Mouse (Mus musculus) adrenal gland, postnatal 10 days (tissue): ENCODE results near the gene Ttyh2. TPM values are rescaled to one million over a fixed set of nuclear protein-coding genes. Genes with fewer than 3 reads are reported as not detected.
A peak's percentile ranks its signal among the peaks of the same experiment; 100 is the strongest.

ENCODE experiments used
- DNase-seq: peaks from one replicate; pipeline ENCODE4 v3.0.0; 2021; ENCODE audit warnings: mixed read lengths
- long read RNA-seq, 2 experiments: library from polyadenylated mRNA; stranded (forward); transcript quantifications; one replicate each; pipeline ENCODE4 v2.0.0; 2021
- total RNA-seq, 2 experiments: library from RNA; stranded (reverse); gene quantifications; 2 replicates each; pipeline ENCODE4 v1.2.3; 2021

Gene Ttyh2
- 10 to 100 TPM; 61.1 to 63.0 TPM for total RNA-seq
- long read RNA-seq, experiment 1, partial matches to known transcripts = 56 of 62 reads
- long read RNA-seq, experiment 1, other reads (novel, unspliced or antisense) = 2 of 62 reads
- long read RNA-seq, experiment 2, transcript Ttyh2-201 (14 exons, 3,486 nt) = major isoform, 5 of 21 reads
- long read RNA-seq, experiment 2, partial matches to known transcripts = 14 of 21 reads
- long read RNA-seq, experiment 2, other reads (novel, unspliced or antisense) = 2 of 21 reads

DNA sequence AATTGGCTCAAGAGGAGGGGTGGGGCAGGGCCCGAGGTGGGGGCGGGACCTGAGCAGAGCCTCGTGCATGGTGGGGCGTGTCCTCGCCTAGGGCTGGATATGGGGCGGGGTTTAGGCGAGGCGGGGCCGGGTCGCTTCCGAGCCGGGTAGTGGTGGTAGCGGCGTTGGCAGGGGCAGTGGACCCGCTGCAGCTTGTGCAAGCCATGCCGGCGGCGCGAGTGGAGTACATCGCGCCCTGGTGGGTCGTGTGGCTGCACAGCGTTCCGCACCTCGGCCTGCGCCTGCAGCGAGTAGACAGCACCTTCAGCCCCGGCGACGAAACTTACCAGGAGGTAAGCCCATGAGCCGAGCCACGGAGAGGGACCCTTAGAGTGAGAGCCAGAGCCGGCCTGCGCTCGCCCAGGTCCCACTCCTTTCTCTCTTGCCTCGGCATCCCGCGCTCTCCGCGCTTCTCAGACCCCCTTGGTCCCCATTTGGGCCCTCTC is at the start of gene Ttyh2:
Ttyh2 (plus strand) TSS at position 91 of the 485 bp plus-strand sequence.
- peak; percentile 96 for DNase-seq

DNA sequence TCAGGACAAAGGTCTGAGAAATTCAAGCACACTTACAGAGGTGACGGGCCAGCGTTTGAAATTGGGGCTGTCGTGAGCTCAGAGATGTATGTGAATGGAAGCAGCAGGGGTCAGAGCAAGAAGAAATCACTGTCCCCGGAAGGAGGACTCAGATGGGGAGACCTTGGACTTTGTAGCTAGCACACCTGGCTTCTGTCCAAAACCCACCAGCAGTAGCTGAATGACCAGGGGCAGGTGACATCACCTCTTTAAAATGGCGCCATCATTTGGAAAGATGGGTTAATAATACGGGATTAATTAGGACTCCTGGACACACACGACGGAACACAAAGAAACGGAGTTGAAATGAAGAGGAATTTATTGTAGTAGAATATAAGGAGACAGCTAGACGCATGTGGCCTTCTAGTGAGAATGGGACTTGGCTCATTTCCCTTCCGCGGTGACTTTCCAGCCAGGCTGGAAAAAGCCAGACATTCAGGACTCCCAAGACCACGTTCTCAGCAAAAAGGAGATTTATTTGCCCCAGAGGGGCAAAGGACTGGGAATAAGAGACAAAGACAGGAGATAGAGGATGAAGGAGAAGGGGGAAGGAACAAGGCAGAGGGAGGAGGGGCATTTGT is 49.0 kb upstream of the Ttyh2 start:
- peak; percentile 69 for DNase-seq

DNA sequence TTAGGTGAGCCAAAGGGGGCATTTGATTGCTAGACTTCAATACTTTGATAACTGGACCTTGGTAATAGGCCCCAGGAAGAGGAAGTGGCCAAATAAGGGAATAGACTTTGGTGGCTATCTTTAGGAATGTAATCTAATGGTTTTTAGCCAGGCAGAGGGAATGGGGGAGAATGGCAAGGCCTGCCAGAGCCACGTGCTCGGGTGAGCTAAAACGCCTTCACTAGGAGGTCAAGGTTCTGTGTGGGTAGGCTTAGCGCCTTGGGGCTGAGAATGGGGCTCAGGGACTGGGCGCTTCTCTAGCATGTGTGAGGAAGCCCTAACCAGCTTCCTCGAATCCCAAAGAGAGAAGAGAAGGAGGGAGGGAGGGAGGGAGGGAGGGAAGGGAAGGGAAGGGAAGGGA is 48.2 kb upstream of the Ttyh2 start:
- DNase-seq = no peak

DNA sequence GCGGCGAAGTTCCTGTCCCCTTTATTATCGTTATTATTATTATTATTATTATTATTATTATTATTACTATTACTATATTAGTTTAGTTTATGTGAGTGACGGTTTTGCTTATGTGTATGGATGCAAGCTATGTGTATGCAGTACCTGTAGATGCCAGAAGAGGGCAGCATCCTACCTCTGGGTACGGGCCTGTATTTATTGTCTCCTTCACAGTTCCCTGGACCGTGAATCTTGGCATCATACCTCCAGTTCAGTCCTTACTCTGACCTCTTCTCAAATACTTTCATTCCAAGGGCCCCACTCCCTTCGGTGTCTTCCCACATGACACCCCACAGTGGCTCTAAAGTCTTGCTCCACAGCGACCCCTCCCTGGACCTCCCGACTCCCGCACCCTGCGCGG is 47.2 kb upstream of the Ttyh2 start:
- no peak for DNase-seq

DNA sequence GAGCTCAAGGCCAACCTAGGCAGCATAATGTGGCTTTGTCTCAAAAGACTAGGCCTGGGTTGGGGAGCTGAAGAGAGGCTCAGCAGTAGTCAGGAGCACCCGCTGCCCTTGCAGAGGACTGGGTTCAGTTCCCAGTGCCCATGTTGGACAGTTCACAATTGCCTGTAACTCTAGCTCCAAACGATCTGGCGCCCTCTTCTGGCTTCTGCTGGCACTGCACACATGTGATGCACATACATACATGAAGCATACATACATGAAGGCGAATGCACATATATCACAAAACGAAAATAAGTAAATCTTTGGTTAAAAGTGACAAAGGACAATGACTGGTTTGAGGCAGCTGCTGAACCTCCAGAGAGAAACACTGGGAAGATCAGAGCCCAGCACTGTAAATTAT is 45.2 kb upstream of the Ttyh2 start:
- no peak for DNase-seq

DNA sequence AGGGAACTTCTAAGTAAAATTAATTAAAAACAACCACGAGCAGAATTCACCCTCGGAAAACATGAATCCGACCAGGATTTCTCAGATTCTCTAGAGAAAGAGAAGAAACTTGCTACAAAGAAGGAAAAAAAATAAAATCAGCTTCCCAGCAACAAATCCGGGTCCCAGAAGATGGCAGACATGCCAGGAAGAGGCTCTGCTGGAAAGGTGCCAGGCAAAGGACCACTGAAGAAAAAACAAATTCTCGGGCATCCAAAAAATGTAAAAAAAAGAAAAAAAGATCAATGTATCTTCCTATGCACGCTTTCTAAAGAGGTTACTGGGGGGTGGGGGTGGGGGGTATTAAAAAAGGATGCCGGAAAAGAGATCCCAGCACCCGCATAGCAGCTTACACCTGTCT is 43.0 kb upstream of the Ttyh2 start:
- no peak for DNase-seq

GRCm38 (mm10) chr11:114636292-114636691 is 38.9 kb upstream of the Ttyh2 start:
- peak; percentile 87 for DNase-seq

- no peak for DNase-seq
These were observed 38.3 kb upstream of the Ttyh2 start for GRCm38 (mm10) chr11:114636727-114637505.

DNA sequence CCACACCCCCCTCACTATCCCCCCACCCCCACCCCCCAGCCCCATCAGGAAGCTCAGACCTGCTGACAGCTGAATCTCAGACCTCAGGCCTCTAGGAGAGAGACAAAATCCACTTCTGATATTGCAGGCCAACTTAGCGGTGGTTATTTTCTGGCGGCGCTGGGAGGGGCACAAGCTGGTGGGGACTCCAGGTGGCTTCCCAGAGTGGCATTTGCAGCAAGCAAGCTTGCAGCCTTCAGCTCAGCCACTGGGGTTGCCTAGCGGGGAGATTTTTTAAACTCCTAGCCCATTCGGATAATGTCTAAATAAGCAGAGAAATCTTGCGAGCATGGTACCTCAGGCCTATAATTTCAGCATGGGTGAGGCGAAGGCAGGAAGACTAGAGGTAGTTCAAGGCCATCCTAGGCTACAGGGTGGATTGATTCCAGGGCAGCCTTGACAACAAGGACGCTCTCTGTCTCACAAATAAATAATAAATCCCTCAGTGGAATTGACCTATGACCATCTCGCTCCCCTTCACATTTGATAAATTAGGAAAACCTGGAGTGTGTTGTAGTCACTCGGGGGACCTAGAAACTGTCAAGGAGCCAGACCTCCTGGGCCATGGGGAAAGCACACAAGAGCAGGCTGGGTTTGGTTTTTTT is 36.5 kb upstream of the Ttyh2 start:
- no peak for DNase-seq

DNA sequence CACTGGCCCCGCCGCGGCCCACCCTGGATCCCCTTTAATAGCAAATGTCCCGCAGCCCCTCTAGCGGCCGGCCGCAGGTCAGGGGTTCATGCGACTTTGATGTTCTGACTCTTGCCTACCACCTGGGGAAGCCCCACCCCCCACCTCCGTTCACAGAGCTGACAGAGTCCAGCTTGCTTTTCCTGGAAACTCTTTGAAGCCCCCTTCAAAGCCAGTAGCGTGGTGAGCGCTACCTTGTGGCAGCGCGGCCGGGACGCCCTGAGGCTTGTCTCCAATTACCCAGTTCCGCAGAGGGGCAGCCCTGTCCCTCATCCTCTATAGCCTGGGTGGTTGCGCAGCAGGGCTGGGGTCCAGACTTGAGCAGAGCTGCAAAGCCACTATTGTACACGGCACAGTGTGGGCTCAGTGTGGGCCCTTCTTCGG is 35.5 kb upstream of the Ttyh2 start:
- DNase-seq = no peak

- DNase-seq = no peak
These were observed 34.6 kb upstream of the Ttyh2 start for GRCm38 (mm10) chr11:114640658-114641057.

- no peak for DNase-seq
These were observed 34.1 kb upstream of the Ttyh2 start for GRCm38 (mm10) chr11:114641136-114641535.

GRCm38 (mm10) chr11:114642184-114642583 is 33.0 kb upstream of the Ttyh2 start:
- no peak for DNase-seq

DNA sequence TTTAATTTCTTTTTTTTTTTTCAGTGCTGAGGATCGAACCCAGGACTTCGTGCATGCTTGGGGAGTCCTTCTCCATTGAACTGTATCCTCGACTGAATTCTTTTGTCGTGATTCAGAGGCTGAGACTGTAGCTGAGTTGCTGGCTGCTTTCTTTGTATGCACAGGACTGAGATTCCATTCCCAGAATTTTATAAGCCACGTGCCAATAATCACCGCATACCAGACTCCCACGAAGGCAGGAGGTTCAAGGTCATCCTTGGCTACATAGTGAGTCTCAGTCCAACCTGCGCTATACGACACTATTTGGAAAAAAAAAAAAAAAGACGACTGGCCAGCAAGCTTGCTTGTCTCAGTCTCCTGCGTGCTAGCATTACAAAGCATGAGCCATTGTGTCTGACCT is 32.3 kb upstream of the Ttyh2 start:
- DNase-seq = no peak

DNA sequence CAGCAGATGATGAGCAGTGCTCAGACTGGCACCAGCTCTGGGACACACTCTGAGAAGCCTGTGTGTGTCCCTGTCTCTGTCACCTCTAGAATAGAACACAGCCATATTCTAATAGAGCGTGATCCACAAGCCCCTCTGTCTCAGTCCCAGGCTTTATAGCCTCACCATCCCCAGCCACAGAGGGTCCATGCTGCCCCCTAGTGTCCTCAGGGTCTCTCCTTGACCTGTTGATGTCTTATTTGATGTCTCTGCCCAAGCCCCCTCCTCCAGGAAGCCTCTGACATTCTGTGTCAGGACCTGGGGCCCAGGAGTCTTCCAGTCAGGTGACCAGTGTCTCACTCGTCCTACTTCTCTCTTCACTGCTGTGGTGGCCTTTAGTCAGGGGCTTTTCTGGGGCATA is 31.1 kb upstream of the Ttyh2 start:
- no peak for DNase-seq

GRCm38 (mm10) chr11:114649510-114649909 is 25.7 kb upstream of the Ttyh2 start:
- DNase-seq = no peak

DNA sequence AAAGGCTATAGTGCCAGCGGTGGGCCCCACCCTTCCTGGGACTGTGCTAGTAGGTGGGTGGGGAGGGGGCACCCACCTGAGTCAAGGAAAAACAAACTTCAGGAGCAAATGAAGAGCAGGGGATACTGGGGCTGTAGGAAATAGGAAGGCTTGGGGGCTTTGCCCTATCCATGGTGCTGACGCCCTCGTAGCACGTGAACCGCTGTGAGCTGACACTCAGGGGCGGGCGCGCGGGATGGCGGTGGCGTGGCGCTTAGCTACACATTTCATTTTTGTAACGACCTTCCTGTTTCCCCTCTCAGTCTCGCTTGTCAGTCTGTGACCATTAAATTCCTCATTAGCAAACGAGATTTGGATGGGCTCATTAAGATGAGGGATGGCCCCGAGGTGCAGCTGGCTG is 22.7 kb upstream of the Ttyh2 start:
- peak; percentile 48 for DNase-seq

GRCm38 (mm10) chr11:114653664-114654063 is 21.6 kb upstream of the Ttyh2 start:
- no peak for DNase-seq

DNA sequence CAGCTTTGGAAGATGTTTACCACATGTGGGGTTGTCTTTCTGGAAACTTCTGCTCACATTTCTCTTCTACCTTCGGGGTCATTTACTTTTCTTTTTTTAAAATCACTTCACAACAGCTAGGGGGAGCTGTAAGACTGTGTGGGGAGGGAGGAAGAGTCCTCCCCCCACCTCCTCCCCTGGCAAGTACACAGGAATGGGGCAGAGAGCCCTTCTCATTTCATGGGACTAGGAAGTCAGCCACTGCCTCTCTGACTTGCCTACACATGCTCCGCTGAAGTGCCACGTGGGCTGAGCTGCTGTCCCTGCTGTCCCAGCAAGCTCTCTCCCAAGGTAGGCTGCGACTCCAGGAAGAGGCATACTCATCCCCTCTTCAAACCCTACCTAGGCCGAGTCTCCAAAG is 20.7 kb upstream of the Ttyh2 start:
- no peak for DNase-seq

DNA sequence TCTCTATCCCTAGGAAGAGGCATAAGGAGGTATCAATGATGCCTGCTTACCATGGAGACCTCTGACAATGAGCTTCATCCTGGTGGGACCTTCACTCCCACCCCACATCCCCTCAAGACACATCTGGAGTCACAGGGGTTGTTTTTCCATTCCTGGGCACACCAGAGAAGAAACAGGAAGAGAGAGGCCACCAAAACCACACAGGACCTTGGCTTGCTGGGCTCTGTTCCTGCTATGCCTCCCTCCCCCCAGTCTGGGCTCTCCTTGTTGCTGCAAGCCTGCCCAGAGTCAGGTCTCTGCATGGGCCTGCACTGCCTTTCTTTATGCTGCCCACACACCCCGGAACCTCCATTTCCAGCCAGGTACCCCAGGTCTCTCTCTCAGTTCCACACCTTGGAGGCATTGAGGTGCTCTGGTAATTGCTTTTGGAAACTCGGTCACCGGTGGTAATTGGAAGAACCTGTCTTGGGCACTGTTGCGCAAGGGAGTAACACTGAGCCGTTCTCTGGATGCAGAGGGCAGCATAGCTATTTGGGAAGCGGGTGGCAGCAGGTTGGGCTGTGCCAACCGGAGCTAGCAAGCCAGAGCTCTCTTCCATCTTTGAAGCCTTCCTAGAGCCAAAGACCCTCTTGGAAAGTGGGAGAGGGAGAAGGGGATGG is 19.8 kb upstream of the Ttyh2 start:
- DNase-seq = no peak

GRCm38 (mm10) chr11:114656994-114657644 is 18.1 kb upstream of the Ttyh2 start:
- no peak for DNase-seq

- DNase-seq = peak; percentile 77
These were observed 17.5 kb upstream of the Ttyh2 start for GRCm38 (mm10) chr11:114657737-114658136.
